Mouse (Mus musculus) megakaryocyte-erythroid progenitor cell, adult 5-6 weeks (primary cell): ENCODE data around the gene Tenm2. TPM values are rescaled to one million over a fixed set of nuclear protein-coding genes. Genes with fewer than 3 reads are reported as not detected.

ENCODE experiments used
- ATAC-seq: replicated peaks from 2 replicates; pipeline ENCODE4 v1.8.0; 2016; ENCODE audit warnings: mild to moderate bottlenecking, inconsistent platforms; ENCODE audit not compliant: severe bottlenecking, poor library complexity, low FRiP score, low TSS enrichment
- total RNA-seq, 2 experiments: library from RNA; stranded (forward) in 1 of 2; stranded (reverse) in 1 of 2; fragments of 200-1000, 215-1000 nt in 1 of 2; fragments of >200 nt in 1 of 2; fragmentation: Nextera tagmentation in 1 of 2; gene quantifications; 2 replicates each; pipeline ENCODE4 v1.2.3; 2014 to 2017

Gene Tenm2
- total RNA-seq, 2 experiments from 2014 or later, result not detected

DNA sequence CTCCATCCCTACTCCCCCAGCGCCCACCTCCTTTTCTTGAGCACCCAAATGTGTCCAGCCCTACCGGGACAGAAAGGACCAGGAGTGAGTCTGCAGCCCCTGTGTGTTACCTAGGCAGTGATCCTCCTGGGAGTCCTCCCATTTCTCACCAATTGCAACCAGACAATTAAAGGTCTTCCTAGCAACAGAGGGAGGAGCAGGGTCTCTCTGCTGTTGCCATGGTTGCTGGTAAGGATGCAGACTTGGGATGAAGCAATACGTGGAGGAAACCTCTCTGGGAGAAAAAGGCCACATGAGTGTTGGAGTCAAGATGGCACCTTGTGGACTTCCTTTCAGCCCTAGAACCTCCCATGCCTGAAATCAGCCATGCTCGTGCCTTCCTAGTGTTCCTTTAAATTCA lies 1235.7 kb downstream of the Tenm2 start:
- ATAC-seq, result no peak

DNA sequence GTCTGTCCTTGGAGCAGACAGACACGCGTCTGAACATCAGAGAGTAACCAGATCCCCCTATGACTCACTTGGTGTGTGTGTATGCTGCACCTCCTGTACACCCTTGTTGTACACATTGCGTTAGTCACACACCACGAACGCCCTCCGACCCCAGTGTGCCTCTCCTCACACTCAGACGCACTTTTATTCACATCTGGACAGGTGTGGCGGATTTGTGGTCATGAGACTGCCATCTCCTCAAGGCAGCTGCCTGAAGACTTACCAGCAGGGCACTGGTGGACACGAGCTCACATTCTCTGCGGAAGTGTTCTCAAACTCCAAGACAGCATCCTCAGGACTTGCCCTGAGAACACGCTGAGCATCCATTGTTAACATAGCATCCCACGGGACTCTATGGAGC lies 1237.7 kb downstream of the Tenm2 start:
- ATAC-seq, result no peak

DNA sequence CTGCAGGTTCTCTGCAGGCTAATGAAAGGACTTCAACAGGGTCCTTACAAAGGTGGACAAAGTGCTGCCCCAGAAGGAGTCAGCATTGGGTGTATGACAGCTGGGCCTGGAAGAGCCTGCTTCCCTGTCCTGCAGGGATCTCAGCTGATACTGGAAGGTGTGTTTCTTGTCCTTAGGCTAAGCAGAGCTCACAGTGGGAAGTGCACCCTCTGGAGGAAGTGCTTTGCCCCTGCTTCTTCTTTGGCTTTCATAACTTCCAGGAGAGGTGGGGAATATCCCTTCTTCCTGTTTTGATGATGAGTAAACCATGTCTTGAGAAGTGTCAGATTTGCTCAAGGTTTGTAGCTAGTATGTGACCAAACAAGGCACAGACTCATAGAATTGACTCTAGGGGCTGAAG lies 1240.5 kb downstream of the Tenm2 start:
- no peak for ATAC-seq

GRCm38 (mm10) chr11:35991846-35992245 lies 1243.9 kb downstream of the Tenm2 start:
- ATAC-seq, result no peak

DNA sequence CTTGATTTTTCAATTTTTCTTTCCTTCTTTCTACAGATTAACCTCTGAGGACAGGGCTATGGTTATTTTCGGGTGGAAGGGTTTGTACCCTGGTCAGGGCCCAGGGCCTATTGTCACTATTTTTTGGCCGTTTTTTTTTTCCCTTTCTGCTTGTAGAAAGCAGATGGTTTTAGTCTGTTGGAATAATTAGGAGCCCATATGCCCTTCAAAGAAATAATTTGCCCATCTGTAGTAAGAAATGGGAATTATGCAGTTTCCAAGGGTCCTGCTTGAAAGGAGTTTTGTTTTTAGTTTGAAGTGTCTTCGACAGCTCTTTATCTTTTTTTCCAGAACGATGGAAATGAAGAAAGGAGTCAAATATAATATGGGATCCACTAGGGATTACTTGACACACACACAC lies 1245.8 kb downstream of the Tenm2 start:
- no peak for ATAC-seq

GRCm38 (mm10) chr11:35985841-35986393 lies 1249.8 kb downstream of the Tenm2 start:
- no peak for ATAC-seq

DNA sequence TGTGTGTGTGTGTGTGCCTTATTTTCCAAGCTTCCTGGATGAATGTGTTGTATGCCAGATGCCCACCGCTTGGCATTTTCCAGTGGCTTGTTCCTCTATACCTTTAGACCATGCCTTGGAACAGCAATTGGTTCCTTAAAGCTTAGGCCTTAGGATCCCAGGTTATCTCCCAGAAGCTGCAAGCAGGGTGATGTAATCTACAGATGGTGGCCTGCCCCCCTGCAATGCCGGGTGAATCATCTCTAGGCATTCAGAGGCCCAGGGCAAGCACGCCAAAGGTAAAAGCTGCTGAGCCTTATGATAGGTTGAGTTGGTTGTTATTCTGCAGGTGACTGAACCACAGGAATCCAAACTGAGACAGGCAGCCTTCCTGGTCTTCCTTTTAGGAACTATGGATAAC lies 1253.0 kb downstream of the Tenm2 start:
- no peak for ATAC-seq

DNA sequence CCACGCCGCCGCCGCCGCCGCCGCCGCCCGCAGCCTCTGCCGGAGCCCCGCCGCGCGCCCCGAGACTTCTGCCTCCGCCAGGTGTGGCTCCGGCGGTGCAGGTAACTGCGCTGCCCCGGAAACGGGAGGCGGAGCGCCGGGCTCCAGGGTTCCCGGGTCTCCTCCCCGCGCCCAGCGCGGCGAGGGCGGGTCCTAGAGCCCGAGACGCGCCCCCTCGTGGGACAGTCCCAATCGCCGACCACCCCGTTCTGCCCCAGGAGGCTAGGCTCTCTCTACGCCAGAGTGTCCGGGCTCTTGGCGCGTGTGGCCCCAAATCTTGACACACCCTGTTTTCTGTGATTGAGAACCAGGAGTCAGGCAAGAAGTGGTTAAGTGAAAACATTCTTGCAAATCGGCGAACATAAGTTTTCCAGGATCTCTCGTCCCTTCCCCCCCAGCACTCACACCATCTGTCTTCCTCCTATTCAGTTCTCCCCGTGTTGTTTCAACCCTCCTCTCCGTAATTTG lies 1255.3 kb downstream of the Tenm2 start, which contains the start of gene Wwc1:
Gene Wwc1, minus strand, starts transcription at position 117 of the 507 bp plus-strand sequence.
- no peak for ATAC-seq

DNA sequence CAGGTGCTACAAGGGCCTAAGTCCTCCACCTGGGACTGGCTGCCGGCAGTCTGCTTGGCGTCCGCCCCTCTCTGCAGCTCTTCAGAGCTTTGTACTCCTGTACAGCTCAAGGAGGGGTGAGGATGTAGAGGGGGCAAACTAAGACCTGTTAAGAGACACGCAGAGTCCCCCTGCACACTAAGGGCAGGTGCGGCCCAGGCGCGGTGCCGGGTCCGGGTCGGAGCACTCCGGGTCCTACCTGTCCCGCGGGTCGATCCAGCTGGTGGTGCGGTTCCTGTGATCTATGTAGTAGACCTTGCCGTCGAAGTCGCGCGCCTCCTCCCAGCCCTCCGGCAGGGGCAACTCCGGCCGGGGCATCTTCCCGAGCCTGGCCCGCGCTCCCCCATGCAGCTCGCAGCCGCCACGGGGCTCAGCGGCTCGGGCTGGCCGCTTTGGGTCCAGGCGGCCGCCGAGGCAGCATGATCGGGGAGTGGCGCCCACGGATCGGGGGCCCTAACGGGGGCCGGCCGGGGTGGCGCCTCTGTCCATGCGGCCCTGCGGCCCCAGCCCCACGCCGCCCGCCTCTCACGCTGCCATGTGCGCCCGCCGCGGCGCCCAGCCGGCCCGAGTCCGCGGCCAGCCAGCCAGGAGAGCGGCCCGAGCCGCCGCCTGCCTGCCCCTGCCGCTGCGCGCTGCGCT lies 1255.9 kb downstream of the Tenm2 start:
- no peak for ATAC-seq

- ATAC-seq, result no peak
These were observed 1256.5 kb downstream of the Tenm2 start for GRCm38 (mm10) chr11:35979266-35979732.

DNA sequence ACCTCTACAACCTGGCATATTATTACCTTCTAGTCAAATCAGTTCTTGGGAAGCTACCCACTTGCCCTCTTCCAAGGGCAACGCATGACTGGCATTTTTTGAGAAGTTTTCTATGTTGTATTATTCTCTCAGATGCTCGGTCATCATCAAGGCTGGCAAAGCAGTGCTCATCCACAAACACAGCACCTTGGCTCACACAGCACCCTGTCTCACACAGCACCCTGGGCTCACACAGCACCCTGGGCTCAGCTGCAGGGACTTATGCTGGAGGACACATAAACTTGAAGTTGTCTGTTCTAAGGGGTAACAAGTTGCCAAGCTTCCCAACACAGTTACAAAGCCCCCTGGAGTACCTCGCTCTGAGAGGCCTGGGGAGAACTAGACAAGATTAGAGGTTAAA lies 1258.0 kb downstream of the Tenm2 start:
- no peak for ATAC-seq

DNA sequence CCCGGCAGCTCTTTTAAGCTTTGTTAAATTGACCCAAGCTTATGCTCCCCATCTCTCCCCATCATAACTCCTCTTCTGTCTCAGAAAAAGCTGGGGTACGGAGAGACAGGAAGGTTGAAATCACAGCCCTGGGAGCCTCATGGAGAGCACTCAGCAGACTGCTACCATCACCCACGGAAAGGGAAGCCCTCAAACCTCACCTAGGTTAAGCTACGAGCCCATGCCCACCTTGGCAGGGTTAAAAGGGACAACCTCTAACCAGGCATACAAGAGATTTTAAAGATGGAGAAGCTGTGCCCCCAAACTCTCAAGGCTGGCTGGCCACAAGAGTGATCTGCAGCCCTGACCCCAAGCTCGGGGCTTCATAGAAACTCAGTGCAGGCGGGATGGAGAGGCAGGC lies 1258.7 kb downstream of the Tenm2 start:
- ATAC-seq, result no peak

DNA sequence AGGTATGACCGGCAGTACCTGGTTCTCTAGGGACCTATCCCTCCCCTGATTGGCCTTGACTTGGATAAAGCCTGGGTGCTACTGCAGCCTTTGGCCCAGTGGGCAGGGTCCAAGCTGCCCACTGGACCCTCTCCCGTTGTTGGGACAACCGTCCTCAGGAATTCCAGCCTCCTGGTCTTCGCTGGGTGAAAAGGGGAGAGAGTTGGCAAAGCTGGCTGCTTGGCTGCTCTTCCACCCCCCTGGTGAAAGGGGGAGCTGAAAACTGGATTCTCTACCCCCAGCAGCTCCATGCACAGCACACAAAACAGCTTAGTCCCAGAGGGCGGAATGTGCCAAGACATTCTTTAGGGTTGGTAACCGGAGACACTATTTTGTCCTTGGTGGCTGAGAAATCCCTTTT lies 1259.3 kb downstream of the Tenm2 start:
- ATAC-seq, result no peak

- no peak for ATAC-seq
These were observed 1260.9 kb downstream of the Tenm2 start for GRCm38 (mm10) chr11:35974632-35975450.

GRCm38 (mm10) chr11:35973135-35973534 lies 1262.6 kb downstream of the Tenm2 start:
- ATAC-seq, result no peak

DNA sequence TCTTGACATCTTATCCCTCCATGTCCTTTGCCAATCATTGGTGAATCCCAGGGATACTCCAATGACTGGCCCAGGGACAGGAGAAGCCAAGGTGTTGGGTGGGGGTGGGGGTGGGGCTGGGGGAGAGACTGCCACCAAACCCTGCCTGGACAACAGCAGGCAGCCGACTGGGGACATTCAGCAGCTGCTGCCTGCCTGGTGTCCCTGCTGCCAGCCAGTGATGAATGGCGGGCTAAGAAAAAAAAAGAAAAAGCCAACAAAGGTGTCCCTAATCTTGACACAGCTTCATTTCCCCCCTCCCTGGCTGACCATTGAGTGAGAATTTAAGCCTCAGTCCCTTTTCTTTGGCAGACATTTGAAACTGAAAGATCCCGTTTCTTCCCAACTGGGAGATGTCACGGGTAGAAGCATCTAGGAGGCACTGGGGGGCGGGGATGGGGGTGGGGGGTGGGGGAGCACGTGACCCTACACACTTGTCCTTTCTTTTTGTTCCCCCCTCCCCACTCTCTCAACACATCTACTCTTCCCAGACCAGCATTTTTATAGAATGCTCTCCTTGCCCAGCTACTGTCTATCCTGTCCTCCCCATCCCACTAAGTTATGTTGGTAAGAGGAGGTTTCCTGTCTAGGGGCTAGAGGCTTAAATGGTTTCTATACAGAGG lies 1263.4 kb downstream of the Tenm2 start:
- no peak for ATAC-seq

DNA sequence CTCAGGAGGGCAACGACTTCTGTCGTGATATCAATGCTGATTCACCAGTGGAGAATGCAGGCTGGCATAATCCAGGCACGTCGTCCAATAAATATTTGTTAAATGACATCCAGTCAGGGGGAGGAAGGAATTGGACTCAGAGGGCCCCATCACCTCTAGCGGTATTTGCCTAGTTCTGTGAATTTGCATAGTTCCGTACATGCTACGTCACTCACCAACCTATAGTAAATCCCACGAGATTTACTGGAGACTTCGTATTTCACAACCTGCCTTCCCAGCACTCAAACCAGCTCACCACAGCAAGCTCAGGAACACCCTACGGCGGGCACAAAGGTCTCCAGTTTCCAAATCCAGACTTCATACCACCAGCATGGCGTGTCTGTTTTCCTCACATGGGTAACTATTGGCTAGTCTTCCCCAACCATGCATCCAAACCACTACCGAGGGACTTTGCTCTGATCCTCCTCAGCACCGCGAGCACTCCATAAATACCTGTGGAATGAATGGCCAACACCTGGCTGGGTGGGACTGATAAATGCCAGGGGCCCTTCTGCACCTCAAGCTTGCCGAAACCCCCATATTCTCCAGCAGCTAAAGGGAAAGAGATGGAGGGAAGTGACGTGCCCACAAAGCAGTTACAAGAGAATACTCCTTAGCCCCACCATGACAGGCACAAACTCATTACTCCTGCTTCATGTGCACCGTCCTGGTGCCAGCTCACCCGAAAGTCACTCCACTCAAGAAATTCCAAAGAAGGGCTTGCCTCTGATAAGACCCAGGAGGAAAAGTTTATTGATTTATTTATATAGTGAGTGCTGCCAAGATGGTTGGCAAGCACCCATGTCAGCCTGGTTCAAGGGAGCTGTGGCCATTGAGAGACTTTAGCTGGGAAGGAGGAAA lies 1264.7 kb downstream of the Tenm2 start:
- ATAC-seq, result no peak

GRCm38 (mm10) chr11:35968291-35968690 lies 1267.5 kb downstream of the Tenm2 start:
- no peak for ATAC-seq

GRCm38 (mm10) chr11:35963981-35964549 lies 1271.7 kb downstream of the Tenm2 start:
- no peak for ATAC-seq
